Mouse (Mus musculus) frontal cortex, postnatal 14 days (tissue): ENCODE measurements around the gene Mgst3.

Source experiments
- DNase-seq, 2 experiments: peaks; one replicate each; pipeline ENCODE4 v3.0.0; 2022; ENCODE audit warnings: low spot score in 2 of 2

Gene Mgst3

GRCm38 (mm10) chr1:167387796-167388195, 5.8 kb downstream of the Mgst3 start:
- DNase-seq: no peak

DNA sequence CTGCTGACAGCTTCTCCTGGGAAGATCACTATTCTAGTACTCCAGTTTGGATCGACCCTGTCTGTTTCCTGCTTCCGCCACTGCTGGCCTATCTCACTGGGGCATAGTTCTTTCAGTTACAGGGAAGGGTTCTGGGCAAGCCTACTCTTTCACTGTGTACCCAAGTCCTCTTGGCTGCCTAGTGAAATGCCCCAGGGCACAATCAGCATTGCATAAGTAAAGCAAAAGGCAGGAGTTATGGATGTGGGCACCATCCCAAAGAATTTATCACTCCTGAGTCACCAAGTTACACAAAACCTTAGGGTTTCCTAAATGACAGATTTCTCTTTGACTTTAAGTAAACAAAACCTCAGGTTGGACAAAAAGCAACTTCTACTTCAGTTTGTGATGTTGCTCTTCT, 6.3 kb downstream of the Mgst3 start:
- DNase-seq: no peak

- DNase-seq: no peak
These were observed 7.2 kb downstream of the Mgst3 start for GRCm38 (mm10) chr1:167386466-167386865.

GRCm38 (mm10) chr1:167385636-167386035, 8.0 kb downstream of the Mgst3 start:
- DNase-seq: no peak

DNA sequence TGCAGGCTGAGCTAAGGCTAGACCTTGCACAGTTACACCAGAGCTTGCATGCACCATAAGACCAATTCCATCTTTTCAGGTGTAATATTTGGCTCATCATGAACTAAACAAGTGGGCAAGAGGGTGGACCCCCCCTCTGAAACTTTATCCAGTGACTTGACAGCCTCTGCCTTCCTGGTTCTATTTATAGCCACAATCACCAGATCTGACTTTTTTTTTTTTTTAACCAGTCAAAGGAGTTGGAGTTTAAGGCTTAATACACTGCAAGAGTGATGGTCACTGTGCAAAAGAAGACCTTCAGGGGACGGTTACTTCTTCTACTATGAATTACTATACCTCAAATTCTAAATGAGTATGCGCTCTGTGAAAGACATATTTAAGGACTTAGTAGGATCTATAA, 8.4 kb downstream of the Mgst3 start:
- no peak for DNase-seq

GRCm38 (mm10) chr1:167384156-167384555, 9.5 kb downstream of the Mgst3 start:
- no peak for DNase-seq

- DNase-seq: no peak
These were observed 10.5 kb downstream of the Mgst3 start for GRCm38 (mm10) chr1:167383178-167383577.

DNA sequence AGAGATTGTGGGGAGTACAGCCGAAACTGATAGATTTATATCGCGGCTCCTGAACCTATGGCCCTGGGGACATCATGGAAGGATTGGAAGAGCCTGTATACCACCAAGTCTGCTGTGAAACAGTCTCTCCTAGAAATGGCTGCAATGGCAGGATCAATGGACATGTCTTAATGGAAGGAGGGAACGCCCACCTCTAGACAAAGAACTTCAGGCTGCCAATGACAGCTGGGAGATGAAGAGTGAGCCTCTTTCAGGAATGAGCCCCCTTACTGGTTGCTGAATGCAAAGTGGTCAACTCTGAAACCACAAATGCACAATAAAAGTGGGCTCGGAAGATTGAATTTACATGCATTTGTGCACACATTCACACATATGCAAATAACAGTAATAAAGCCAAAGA, 10.9 kb downstream of the Mgst3 start:
- DNase-seq: no peak

DNA sequence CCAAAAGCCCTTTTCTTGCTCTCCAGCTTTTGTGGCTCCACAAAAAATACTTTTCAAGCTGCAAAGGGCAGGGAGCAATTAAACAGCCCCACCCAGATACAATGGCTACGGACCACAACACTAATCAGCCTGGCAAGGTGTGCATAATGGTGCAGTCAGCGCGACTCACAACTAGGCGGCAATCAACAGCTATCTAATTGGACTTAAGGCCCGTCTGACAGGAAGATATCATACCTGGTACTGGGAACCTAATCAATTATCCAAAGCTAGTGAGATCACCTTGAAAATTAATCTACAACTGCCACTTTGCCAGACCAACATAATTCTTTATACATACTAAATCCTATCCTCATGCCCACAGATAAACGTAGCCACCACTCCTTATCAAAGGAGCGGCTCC, 11.3 kb downstream of the Mgst3 start:
- no peak for DNase-seq

GRCm38 (mm10) chr1:167381050-167382015, 12.3 kb downstream of the Mgst3 start:
- DNase-seq: no peak

- no peak for DNase-seq
These were observed 13.4 kb downstream of the Mgst3 start for GRCm38 (mm10) chr1:167380223-167380622.

GRCm38 (mm10) chr1:167379751-167380150, 13.9 kb downstream of the Mgst3 start:
- DNase-seq: no peak

GRCm38 (mm10) chr1:167378019-167378418, 15.6 kb downstream of the Mgst3 start:
- no peak for DNase-seq

DNA sequence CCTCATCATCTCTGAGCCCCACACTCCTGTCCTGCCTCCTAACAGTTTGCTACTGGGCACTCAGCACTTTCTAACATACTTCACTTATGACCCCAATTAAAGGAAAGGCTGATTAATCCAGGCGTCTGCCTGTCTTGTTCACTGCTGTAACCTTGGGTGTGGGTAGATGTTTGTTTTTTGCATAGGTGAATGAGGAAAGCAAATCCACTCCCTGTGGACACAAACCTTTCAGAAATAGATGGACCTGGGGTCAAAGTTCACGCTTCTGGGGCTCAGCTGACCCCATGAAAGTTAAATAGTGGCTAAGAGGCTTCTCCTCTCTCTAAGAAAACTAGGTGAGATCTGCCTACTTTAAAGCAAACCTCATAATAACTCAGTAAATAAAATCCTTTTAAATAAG, 18.7 kb downstream of the Mgst3 start:
- DNase-seq: no peak

DNA sequence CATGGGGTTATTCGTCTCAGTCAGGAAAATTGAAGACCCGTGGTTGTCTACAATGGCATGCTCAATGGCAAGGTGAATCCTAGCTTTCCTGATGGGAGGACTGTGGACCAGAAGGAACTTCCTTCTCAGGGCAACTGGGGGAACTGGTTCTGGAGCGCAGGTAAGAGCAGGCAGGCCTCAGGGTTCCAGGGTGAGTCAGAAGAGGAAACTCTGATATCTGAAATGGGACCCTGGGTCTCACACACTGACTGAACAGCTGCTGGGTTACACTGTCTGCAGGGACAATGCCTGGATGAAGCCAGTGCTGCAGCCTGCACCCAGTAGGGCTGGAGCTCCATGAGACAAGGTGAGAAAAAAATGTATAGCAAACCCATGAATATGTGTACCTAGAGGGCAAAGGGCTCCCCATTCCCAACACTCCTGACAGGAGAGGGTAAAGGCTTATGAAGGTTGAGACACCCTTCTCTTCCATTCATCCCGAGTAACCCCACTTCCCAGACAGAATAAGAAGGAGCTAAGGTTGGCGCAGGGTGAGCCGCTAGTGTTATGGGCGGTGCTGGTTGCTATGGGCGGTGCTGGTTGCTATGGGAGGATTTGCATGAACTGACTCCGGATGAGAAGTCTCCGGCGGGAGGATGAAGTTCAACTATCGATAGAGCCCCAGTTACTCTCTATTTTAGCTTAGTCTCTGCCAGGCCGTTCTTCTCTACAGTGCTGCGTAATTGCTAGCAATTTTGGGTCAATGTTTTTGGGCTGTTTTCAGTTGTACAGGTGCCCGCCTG, 19.4 kb downstream of the Mgst3 start:
- DNase-seq: no peak

DNA sequence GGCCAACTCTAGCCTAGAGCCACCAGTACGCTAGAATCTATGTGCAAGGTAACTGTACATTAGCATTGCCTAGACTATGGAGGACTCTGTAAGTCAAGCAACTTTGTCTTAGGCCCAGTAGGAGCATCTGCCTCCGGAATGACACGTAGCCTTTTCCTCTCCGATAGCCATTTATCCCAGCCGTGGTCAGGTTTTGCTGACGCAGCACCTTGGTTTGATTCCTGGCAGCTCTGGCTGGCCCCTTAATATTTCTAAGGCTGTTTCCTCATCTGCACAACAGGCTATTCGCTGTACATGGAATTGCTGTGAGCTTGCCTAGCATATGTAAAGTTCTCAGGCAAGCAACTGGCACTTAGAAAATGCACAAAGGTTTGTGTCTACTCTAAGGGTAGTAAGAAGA, 20.9 kb downstream of the Mgst3 start:
- DNase-seq: no peak

DNA sequence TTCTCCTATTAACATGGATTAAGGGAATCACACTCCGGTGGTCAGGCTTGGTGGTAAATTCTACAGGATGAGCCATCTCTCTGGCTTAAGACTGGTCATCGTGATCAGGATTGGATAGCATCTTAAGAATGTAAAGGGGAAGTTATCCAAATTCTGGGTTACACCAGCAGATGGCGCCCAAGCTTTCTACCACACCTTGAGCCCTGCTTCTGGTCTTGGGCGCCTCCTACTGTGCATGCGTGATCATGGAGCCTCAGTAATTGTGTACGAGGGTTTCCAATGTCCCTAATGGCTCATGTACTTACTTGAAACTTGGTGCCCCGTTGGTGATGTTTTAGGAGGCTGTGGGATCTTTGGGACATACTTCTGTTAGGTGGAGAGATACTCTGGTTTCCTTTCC, 23.7 kb downstream of the Mgst3 start:
- peak; percentile 51 to 79 for DNase-seq

- no peak for DNase-seq
These were observed 25.1 kb downstream of the Mgst3 start for GRCm38 (mm10) chr1:167368513-167368912.

DNA sequence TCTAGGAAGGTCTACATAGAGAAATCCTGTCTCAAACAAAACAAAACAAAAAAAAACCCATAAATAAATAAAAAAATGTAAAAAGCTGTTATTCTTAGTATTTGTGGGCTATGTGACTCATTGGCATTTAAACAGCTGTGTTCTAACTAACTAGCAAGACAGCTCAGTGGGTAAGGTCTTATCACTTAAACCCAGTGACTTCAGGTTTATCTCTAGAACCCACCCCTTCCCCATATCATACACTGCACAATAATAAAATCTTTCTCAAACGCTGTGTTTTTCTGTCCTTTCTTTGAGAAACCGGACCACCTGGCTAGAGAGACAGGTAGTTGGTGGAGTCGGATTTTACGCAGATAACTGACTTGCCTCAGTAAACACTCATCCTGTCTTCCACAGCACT, 25.6 kb downstream of the Mgst3 start:
- DNase-seq: no peak

DNA sequence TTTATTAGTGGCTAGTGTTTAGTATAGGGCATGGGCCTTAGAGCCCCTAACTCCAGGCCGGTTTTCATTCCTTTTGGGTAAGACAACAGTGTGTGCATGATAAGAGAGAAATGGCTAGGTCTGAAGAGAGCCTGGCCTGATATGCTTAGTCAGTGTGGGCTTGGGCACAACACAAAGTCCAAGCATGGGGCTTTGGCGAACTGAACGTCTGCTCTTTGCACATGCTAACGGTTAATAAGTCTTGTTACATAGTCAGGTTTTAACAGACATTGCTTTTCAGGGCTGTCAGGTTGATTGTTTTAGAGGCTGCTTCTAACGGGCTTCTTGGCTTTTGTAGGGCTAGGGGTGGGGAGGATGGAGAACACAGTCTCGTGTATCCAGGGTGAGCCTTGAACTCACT, 27.0 kb downstream of the Mgst3 start:
- no peak for DNase-seq

GRCm38 (mm10) chr1:167365808-167366207, 27.8 kb downstream of the Mgst3 start:
- no peak for DNase-seq

GRCm38 (mm10) chr1:167363322-167363721, 30.3 kb downstream of the Mgst3 start:
- DNase-seq: no peak

GRCm38 (mm10) chr1:167362819-167363218, 30.8 kb downstream of the Mgst3 start:
- DNase-seq: no peak
